Mouse (Mus musculus): ENCODE measurements at regions not wholly inside any gene's neighbourhood (a gene's known extent, or its start where the extent isn't known, plus 50 kb on each side); places are given as distances from the start of the nearest gene placed in this dataset.

DNA sequence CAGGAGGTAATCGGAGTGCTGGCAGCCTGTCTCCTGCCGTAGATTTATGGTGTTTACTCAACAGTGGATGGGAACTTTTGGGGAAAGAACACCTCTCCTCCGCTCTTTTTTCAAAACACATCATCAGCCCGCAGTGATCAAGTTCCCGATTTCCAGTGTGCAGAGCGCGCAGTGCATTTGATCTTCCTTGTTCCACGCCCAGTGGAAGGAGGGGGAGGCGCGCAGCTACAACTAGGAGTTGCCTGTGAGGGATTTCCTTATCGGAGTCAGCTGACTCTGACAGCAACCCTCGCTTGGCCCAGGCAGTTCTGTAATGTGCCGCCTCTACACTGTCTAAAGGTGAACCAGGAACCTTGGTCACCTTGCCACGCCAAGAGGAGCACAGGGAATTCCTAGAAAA lies 226.8 kb upstream of the Spdye4c start:
- Histone ChIP-seq H3K36me3 (ENCODE audit: insufficient read depth, low read length) (no peaks in the 10 kb centered on the region), H3K9me3 (ENCODE audit: low read length) (no peaks in the 10 kb centered on the region), H3K27me3 (ENCODE audit: insufficient read depth, low read length) (no peaks in the 10 kb centered on the region), H3K4me3 (ENCODE audit: low read length) (no peak overlapping the region), H3K4me2 (ENCODE audit: low read depth, low read length) (no peak overlapping the region), H3K4me1 (ENCODE audit: insufficient read depth, low read length) (no peaks in the 10 kb centered on the region), H3K27ac (no peak overlapping the region), H3K9ac (replicated peaks; ENCODE audit: low read length) (no peak overlapping the region)
- 82% methylated on average over 14 of the region's 14 CpGs for whole genome bisulfite sequencing
- TF ChIP-seq CTCF (IDR thresholded peaks at IDR 0.05; ENCODE audit: low read depth), result no peak
- no peak for DNase-seq (ENCODE audit: low spot score)
- ATAC-seq, result no peak

DNA sequence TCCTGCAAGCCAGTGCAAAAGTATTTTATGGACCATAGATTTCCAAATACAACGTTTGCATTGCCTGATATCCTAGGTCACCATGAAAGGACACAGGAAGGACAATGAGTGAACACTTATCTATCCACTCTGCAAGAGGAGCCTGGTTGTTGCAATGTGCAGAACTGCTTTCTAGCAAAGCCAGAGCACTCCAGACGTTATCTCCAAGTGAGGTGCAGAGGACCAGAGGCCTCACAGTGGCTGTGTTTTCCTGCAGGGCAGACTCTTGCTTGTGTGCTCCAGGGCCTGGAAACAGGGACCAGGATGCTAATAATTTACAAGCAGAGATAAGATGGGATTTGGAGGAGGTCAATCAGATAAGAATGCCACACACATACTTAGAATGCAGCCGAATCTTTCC lies 226.0 kb upstream of the Spdye4c start:
- DNase-seq (ENCODE audit: low spot score), result no peak
- Histone ChIP-seq H3K36me3 (ENCODE audit: insufficient read depth, low read length) (no peaks in the 10 kb centered on the region), H3K9me3 (ENCODE audit: low read length) (no peaks in the 10 kb centered on the region), H3K4me3 (ENCODE audit: low read length) (no peak overlapping the region), H3K4me1 (ENCODE audit: insufficient read depth, low read length) (no peaks in the 10 kb centered on the region), H3K27ac (no peak overlapping the region), H3K4me2 (ENCODE audit: low read depth, low read length) (no peak overlapping the region), H3K27me3 (ENCODE audit: insufficient read depth, low read length) (no peaks in the 10 kb centered on the region), H3K9ac (replicated peaks; ENCODE audit: low read length) (no peak overlapping the region)
- no peak for TF ChIP-seq CTCF (IDR thresholded peaks at IDR 0.05; ENCODE audit: low read depth)
- no peak for ATAC-seq
- 77% methylated on average over 3 of the region's 3 CpGs for WGBS

DNA sequence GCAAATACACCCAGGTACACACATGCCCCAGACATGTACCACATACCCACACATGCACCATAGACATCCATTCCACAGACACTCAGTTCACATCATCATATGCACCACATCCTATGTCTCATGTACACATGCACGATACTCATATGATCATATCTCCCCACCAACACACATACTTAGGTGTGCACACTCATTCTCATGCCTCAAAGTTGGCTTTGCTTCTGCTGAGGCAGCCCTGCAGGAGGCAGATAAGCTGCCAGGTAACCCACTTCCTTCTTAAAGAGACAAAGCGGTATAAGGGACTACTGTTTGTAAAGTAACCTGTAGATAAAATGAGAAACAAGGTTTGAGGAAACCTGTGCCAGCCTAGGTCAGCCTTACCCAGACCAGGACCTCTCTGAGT lies 225.2 kb upstream of the Spdye4c start:
- TF ChIP-seq CTCF (IDR thresholded peaks at IDR 0.05; ENCODE audit: low read depth), result no peak
- no peaks in the 10 kb centered on the region for H3K36me3 ChIP-seq (ENCODE audit: insufficient read depth, low read length)
- ATAC-seq (no peak), DNase-seq (ENCODE audit: low spot score) (no peak)
- no peak overlapping the region for H3K4me3 ChIP-seq (ENCODE audit: low read length)
- no peaks in the 10 kb centered on the region for H3K9me3 ChIP-seq (ENCODE audit: low read length)
- WGBS, result 91% methylated on average over 2 of the region's 2 CpGs
- H3K27me3 ChIP-seq (ENCODE audit: insufficient read depth, low read length), result no peaks in the 10 kb centered on the region
- H3K27ac ChIP-seq, result no peak overlapping the region
- H3K9ac ChIP-seq (replicated peaks; ENCODE audit: low read length), result no peak overlapping the region
- no peak overlapping the region for H3K4me2 ChIP-seq (ENCODE audit: low read depth, low read length)
- H3K4me1 ChIP-seq (ENCODE audit: insufficient read depth, low read length), result no peaks in the 10 kb centered on the region

DNA sequence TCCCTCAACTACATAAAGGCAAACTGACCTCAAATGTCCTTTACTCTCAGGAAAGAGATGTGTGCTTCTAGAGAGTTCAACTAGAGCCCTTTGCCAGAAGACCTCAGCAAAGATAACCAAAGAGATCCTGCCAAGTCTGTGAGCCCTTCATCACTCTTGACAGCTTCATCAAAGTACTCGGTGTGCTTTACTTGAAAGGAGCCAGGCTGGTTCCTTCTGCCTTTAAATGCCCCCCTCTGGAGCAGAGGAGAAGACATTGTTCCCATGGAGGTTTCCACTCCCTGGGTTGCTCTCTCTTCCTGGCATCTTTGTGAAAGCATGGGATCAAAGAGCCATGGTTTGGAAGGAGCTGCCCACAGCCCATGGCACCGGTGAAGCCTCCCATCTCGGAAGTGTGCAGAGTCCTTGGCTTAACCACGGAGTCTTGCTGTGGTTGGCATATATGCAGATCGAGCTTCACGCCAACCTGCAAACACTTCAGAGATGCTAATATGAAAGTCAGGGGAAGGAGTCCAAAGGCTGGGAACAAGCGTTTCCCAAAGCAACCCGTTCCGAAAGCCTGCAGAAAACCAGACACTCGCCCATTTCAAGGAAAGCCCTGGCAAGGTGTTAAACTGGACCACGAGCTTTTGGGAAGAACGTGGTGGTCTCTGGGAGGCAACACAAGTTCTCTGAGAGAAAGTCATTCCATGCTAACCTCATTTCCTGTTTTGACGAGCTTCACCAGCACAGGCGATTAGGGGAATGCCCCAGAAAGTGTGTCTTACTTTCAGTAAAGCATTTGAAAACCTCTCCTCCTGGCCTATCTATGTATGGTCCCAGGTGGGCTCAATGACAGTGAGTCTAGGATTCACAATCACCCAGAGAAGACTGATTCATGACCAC lies 223.5 kb upstream of the Spdye4c start:
- no peaks in the 10 kb centered on the region for H3K4me1 ChIP-seq (ENCODE audit: insufficient read depth, low read length)
- no peak overlapping the region for H3K27ac ChIP-seq
- H3K36me3 ChIP-seq (ENCODE audit: insufficient read depth, low read length), result no peaks in the 10 kb centered on the region
- H3K4me2 ChIP-seq (ENCODE audit: low read depth, low read length), result no peak overlapping the region
- no peak for ATAC-seq
- TF ChIP-seq CTCF (IDR thresholded peaks at IDR 0.05; ENCODE audit: low read depth), result no peak
- no peaks in the 10 kb centered on the region for H3K9me3 ChIP-seq (ENCODE audit: low read length)
- peak; percentile 18 for DNase-seq (ENCODE audit: low spot score)
- no peak overlapping the region for H3K9ac ChIP-seq (replicated peaks; ENCODE audit: low read length)
- no peaks in the 10 kb centered on the region for H3K27me3 ChIP-seq (ENCODE audit: insufficient read depth, low read length)
- H3K4me3 ChIP-seq (ENCODE audit: low read length), result no peak overlapping the region
- WGBS, result 65% methylated on average over 14 of the region's 14 CpGs

DNA sequence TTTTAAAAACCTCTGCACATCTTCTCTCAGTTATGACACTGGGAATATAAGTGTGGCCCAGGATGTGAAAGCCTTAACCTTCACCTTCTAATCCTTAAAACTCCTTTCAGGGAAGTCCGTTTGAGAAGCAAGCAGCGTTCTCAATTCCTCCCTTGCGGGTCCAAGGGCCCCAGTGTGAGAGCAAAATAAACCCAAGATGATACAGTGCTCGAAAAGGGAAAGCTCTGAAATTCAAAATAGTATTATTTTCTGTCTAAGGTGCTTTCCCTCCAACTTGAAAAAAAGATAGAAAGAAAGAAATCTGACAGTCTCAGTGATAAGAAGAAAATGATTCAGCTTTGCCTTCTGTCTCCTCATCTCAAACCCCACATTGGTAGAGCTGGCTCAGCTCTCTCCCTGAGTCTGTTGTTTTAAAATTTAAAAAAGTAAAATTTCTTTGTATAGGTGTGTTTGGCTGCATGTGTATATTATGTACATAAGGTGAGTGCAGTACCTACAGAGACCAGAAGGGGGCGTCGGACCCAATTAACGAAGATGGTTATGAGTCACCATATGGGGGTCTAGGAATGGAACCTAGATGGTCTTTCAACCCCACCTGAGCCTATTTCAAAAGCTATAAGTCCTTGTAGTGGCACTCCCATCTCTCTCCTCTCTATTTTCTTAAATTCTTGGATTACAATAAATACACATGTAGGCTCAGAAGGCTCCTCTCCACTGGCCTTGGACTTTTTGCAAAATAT lies 222.3 kb upstream of the Spdye4c start:
- H3K4me3 ChIP-seq (ENCODE audit: low read length), result no peak overlapping the region
- no peak overlapping the region for H3K4me2 ChIP-seq (ENCODE audit: low read depth, low read length)
- peak; percentile 42 for TF ChIP-seq CTCF (IDR thresholded peaks at IDR 0.05; ENCODE audit: low read depth)
- 65% methylated on average over 7 of the region's 7 CpGs for WGBS
- no peak overlapping the region for H3K27ac ChIP-seq
- H3K9ac ChIP-seq (replicated peaks; ENCODE audit: low read length), result no peak overlapping the region
- ATAC-seq (no peak), DNase-seq (ENCODE audit: low spot score) (no peak)
- no peaks in the 10 kb centered on the region for H3K9me3 ChIP-seq (ENCODE audit: low read length)
- no peaks in the 10 kb centered on the region for H3K4me1 ChIP-seq (ENCODE audit: insufficient read depth, low read length)
- no peaks in the 10 kb centered on the region for H3K27me3 ChIP-seq (ENCODE audit: insufficient read depth, low read length)
- H3K36me3 ChIP-seq (ENCODE audit: insufficient read depth, low read length), result no peaks in the 10 kb centered on the region

DNA sequence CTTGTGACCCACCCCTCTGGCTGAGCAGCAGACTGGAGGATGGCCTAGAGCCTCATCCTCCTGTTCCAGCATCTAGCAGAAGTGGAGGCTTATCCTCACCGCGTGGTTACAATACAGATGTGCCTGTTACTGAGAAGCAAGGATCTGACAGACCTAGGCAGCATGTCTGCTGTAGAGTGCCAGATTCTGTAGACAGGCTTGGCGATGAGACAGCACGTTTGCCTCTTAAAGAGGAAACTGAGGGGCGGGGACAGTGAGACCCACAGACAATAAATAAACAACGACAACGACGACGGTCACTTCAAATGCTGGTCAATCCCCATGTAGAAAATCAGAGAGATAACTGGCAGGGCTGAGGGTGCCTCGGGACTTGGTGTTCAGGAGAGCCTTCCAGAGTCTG lies 220.2 kb upstream of the Spdye4c start:
- WGBS, result 69% methylated on average over 10 of the region's 10 CpGs
- H3K27ac ChIP-seq, result no peak overlapping the region
- ATAC-seq (no peak), DNase-seq (ENCODE audit: low spot score) (no peak)
- no peak overlapping the region for H3K4me3 ChIP-seq (ENCODE audit: low read length)
- no peaks in the 10 kb centered on the region for H3K36me3 ChIP-seq (ENCODE audit: insufficient read depth, low read length)
- no peak overlapping the region for H3K4me2 ChIP-seq (ENCODE audit: low read depth, low read length)
- H3K27me3 ChIP-seq (ENCODE audit: insufficient read depth, low read length), result no peaks in the 10 kb centered on the region
- 0 out of 2 replicates have a peak, but pooled peaks cover 3% of the 10 kb centered on the region for H3K4me1 ChIP-seq (ENCODE audit: insufficient read depth, low read length)
- H3K9me3 ChIP-seq (ENCODE audit: low read length), result no peaks in the 10 kb centered on the region
- H3K9ac ChIP-seq (replicated peaks; ENCODE audit: low read length), result no peak overlapping the region
- TF ChIP-seq CTCF (IDR thresholded peaks at IDR 0.05; ENCODE audit: low read depth), result no peak

DNA sequence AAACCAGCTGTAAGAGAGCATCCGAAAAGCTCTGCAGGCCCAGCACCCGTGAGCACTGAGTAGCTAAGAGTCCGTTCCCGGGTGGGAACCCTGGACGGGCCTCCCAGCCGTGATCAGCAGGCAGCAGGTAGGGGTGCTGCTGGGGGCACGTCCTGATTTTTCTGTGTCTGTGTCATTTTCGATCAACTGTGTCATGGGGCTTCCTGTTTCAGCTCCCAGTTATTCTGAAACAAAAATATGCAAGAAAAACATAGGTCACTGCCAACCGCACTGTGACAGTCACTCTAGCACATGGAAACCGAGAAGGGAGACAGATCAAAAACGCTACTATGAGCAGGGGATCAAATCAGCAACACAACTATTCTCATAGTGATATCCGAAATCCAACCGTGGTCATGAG lies 218.8 kb upstream of the Spdye4c start:
- WGBS, result 88% methylated on average over 13 of the region's 13 CpGs
- Histone ChIP-seq H3K9me3 (ENCODE audit: low read length) (no peaks in the 10 kb centered on the region), H3K27me3 (ENCODE audit: insufficient read depth, low read length) (no peaks in the 10 kb centered on the region), H3K4me1 (ENCODE audit: insufficient read depth, low read length) (0 out of 2 replicates have a peak, but pooled peaks cover 3% of the 10 kb centered on the region), H3K4me3 (ENCODE audit: low read length) (no peak overlapping the region), H3K36me3 (ENCODE audit: insufficient read depth, low read length) (no peaks in the 10 kb centered on the region), H3K9ac (replicated peaks; ENCODE audit: low read length) (no peak overlapping the region), H3K27ac (no peak overlapping the region), H3K4me2 (ENCODE audit: low read depth, low read length) (no peak overlapping the region)
- ATAC-seq, result no peak
- DNase-seq (ENCODE audit: low spot score), result no peak
- no peak for TF ChIP-seq CTCF (IDR thresholded peaks at IDR 0.05; ENCODE audit: low read depth)
